Mouse (Mus musculus): ENCODE data around the gene Ankle2.

DNA sequence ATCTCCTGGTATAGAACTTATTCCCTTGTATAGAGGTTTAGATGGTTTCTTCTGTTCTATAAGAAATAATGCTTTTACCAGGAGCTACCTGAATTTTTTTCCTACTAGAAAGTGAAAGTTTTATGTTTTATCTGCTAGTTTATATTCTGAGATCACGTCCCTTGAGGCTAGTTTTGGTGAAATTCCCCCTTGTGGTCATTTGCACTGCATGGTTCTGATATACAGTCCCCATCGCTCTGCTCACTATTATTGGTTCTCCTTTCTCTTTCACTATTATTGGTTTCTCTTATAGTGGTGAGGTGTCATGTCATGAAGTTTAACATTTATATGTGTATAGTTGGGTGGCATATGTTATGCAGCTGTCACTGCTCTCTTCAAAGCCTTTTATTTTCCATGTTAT, 69.8 kb downstream of the Ankle2 start:
- no peak for TF ChIP-seq MAFK (IDR thresholded peaks at IDR 0.05; ENCODE audit: insufficient read depth, low read depth, low read length)
- TF ChIP-seq HCFC1 (IDR thresholded peaks at IDR 0.05; ENCODE audit: borderline replicate concordance, insufficient read depth, low read length), result no peak
- no peak for TF ChIP-seq ZNF384 (IDR thresholded peaks at IDR 0.05; ENCODE audit: low read depth, low read length)
